Comparison of ENCODE assay signal across 1 mouse cellular context in the genomic region with DNA sequence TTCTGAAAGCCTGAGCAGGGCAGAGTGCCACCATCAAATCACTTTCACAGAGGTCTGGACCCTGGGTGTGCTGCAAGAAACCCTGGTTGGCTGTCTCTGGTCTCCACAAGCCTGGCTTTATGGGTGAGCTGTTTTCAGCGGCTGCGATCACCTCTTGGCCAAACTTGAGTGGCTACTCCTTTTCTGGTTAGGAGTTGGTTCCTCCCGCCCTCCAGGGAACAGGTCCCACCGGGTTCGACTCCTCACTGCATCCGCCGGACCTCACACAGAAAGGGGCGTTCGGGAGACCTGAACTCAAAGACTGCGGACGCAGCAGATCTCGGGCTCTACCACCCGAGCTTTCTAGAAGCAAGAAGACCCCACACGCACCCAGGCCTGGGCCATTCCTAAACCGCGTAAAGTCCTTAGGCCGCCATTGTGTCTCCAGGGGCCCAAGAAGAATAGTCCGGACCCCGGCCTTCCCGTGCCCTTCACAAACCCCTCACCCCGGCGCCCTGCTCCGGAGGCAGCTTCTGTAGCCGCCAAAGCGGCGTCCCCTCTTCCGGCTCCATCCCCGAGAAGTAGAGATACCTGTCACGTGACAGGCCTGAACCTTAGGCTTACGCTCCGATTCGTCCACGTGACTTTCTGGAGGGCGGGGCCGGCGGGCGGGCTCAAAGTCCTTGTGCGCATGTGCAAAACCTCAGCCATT.
TF ChIP-seq lines count a peak whose summit lies in the region.

A gene (minus strand): TSS at position 596 of the 691 bp plus-strand sequence.

TF ChIP-seq in CH12.LX, 34 proteins besides CTCF, POLR2A, EP300 and RAD21 (continued from another document):
- no peak for TF ChIP-seq ZC3H11A (IDR thresholded peaks at IDR 0.05; ENCODE audit: low read depth, low read length)
- no peak for TF ChIP-seq MEF2A (IDR thresholded peaks at IDR 0.05; ENCODE audit: borderline replicate concordance, low read depth, low read length)
- TF ChIP-seq NELFE (IDR thresholded peaks at IDR 0.05; ENCODE audit: low read depth, low read length): peak; percentile 91
- TF ChIP-seq JUN (IDR thresholded peaks at IDR 0.05; ENCODE audit: insufficient read depth, low read depth, low read length): no peak
- TF ChIP-seq MAX (IDR thresholded peaks at IDR 0.05; ENCODE audit: low read length): peak; percentile 98
- TF ChIP-seq BHLHE40 (IDR thresholded peaks at IDR 0.05; ENCODE audit: low read depth, low read length): peak; percentile 96
- TF ChIP-seq UBTF (IDR thresholded peaks at IDR 0.05; ENCODE audit: low read depth, low read length): no peak
- TF ChIP-seq HCFC1 (IDR thresholded peaks at IDR 0.05; ENCODE audit: low read depth, low read length): peak; percentile 58
- TF ChIP-seq MAZ (IDR thresholded peaks at IDR 0.05; ENCODE audit: low read depth, low read length): no peak
- no peak for TF ChIP-seq KAT2A (IDR thresholded peaks at IDR 0.05; ENCODE audit: insufficient replicate concordance, low read length)
- no peak for TF ChIP-seq POLR2AphosphoS2 (IDR thresholded peaks at IDR 0.05; ENCODE audit: low read depth, low read length)
- TF ChIP-seq JUND (conservative IDR thresholded peaks at IDR 0.05; ENCODE audit: low read depth, low read length): no peak
- TF ChIP-seq CHD2 (IDR thresholded peaks at IDR 0.05; ENCODE audit: low read length): no peak
- TF ChIP-seq MAFK (IDR thresholded peaks at IDR 0.05; ENCODE audit: insufficient replicate concordance, low read length): no peak
- peak; percentile 97 for TF ChIP-seq USF1 (IDR thresholded peaks at IDR 0.05; ENCODE audit: low read depth, low read length)
- TF ChIP-seq SIN3A (IDR thresholded peaks at IDR 0.05; ENCODE audit: low read length): peak; percentile 62
- TF ChIP-seq CHD1 (IDR thresholded peaks at IDR 0.05; ENCODE audit: low read depth, low read length): no peak
- no peak for TF ChIP-seq MYC (IDR thresholded peaks at IDR 0.05; ENCODE audit: low read depth, low read length)
- no peak for TF ChIP-seq GABPA (IDR thresholded peaks at IDR 0.05; ENCODE audit: insufficient replicate concordance, low read depth, low read length)
- peak; percentile 77; the same call in 1 of the 2 replicates for TF ChIP-seq TBP (conservative IDR thresholded peaks at IDR 0.05; ENCODE audit: low read depth, low read length)
- TF ChIP-seq ZMIZ1 (IDR thresholded peaks at IDR 0.05; ENCODE audit: low read depth, low read length): peak; percentile 61; the same call in 1 of the 2 replicates
- no peak for TF ChIP-seq ETS1 (conservative IDR thresholded peaks at IDR 0.05; ENCODE audit: low read depth, low read length)
- no peak for TF ChIP-seq E2F4 (IDR thresholded peaks at IDR 0.05; ENCODE audit: insufficient replicate concordance, low read depth, low read length)
- no peak for TF ChIP-seq PAX5 (IDR thresholded peaks at IDR 0.05; ENCODE audit: low read length)
- TF ChIP-seq SMC3 (IDR thresholded peaks at IDR 0.05; ENCODE audit: low read depth, low read length): no peak
- peak; percentile 98 for TF ChIP-seq USF2 (conservative IDR thresholded peaks at IDR 0.05; ENCODE audit: low read depth, low read length)
- TF ChIP-seq RCOR1 (conservative IDR thresholded peaks at IDR 0.05; ENCODE audit: low read depth, low read length): no peak
- TF ChIP-seq TCF12 (IDR thresholded peaks at IDR 0.05; ENCODE audit: low read depth, low read length): peak; percentile 68; the same call in 1 of the 2 replicates
- no peak for TF ChIP-seq IRF4 (IDR thresholded peaks at IDR 0.05; ENCODE audit: low read depth, low read length)
- TF ChIP-seq MXI1 (IDR thresholded peaks at IDR 0.05; ENCODE audit: low read depth, low read length): 0 out of 2 replicates have a peak, but pooled peaks have one; percentile 19
TF ChIP-seq in CH12.LX: peak in this region for 13.
